Mouse (Mus musculus): ENCODE measurements around the gene Amotl1. TPM values are rescaled to one million over a fixed set of nuclear protein-coding genes. Genes with fewer than 3 reads are reported as not detected.

Amotl1 gene
- polyA plus RNA-seq, 1 experiment from 2014 or later, result 17.9 TPM

GRCm38 (mm10) chr9:14517296-14517695 lies 127.6 kb downstream of the Amotl1 start:
- Histone ChIP-seq H3K4me2 (replicated peaks; ENCODE audit: low read depth, low read length) (no peak overlapping the region), H3K4me3 (ENCODE audit: low read depth, low read length) (no peak overlapping the region), H3K9me3 (ENCODE audit: control insufficient read depth, low read length) (no peaks in the 10 kb centered on the region), H3K27ac (ENCODE audit: low read depth, low read length) (no peak overlapping the region), H3K4me1 (replicated peaks; ENCODE audit: control insufficient read depth, insufficient read depth, low read length) (no peaks in the 10 kb centered on the region), H3K9ac (ENCODE audit: low read depth, low read length) (no peak overlapping the region), H3K27me3 (ENCODE audit: control insufficient read depth, insufficient read depth, low read length) (no peaks in the 10 kb centered on the region), H3K36me3 (ENCODE audit: control insufficient read depth, insufficient read depth, low read length) (no peaks in the 10 kb centered on the region)
- DNase-seq (ENCODE audit: low spot score) (no peak), ATAC-seq (ENCODE audit: low FRiP score) (no peak)
- 59% methylated on average over 1 of the region's 1 CpGs for WGBS

GRCm38 (mm10) chr9:14512633-14513445 lies 132.0 kb downstream of the Amotl1 start:
- Histone ChIP-seq H3K36me3 (ENCODE audit: control insufficient read depth, insufficient read depth, low read length) (peaks cover 3% of the 10 kb centered on the region; the same call in 1 of the 2 replicates), H3K4me3 (ENCODE audit: low read depth, low read length) (no peak overlapping the region), H3K4me2 (replicated peaks; ENCODE audit: low read depth, low read length) (no peak overlapping the region), H3K9ac (ENCODE audit: low read depth, low read length) (no peak overlapping the region), H3K4me1 (replicated peaks; ENCODE audit: control insufficient read depth, insufficient read depth, low read length) (no peaks in the 10 kb centered on the region), H3K27me3 (ENCODE audit: control insufficient read depth, insufficient read depth, low read length) (no peaks in the 10 kb centered on the region), H3K27ac (ENCODE audit: low read depth, low read length) (no peak overlapping the region), H3K9me3 (ENCODE audit: control insufficient read depth, low read length) (no peaks in the 10 kb centered on the region)
- 77% methylated on average over 9 of the region's 9 CpGs for WGBS
- peak; percentile 61; the same call in 1 of the 2 replicates for ATAC-seq (ENCODE audit: low FRiP score)
- peak; percentile 71 for DNase-seq (ENCODE audit: low spot score)

- Histone ChIP-seq H3K4me2 (replicated peaks; ENCODE audit: low read depth, low read length) (peak overlapping the region; percentile 52), H3K27ac (ENCODE audit: low read depth, low read length) (peak overlapping the region; percentile 68; the same call in 1 of the 2 replicates), H3K9ac (ENCODE audit: low read depth, low read length) (peak overlapping the region; percentile 81), H3K4me1 (replicated peaks; ENCODE audit: control insufficient read depth, insufficient read depth, low read length) (no peaks in the 10 kb centered on the region), H3K4me3 (ENCODE audit: low read depth, low read length) (peak overlapping the region; percentile 80), H3K9me3 (ENCODE audit: control insufficient read depth, low read length) (no peaks in the 10 kb centered on the region), H3K36me3 (ENCODE audit: control insufficient read depth, insufficient read depth, low read length) (0 out of 2 replicates have a peak, but pooled peaks cover 2% of the 10 kb centered on the region), H3K27me3 (ENCODE audit: control insufficient read depth, insufficient read depth, low read length) (no peaks in the 10 kb centered on the region)
- no peak for ATAC-seq (ENCODE audit: low FRiP score)
- WGBS, result 6% methylated on average over 10 of the region's 10 CpGs
- DNase-seq (ENCODE audit: low spot score), result no peak
Measured at GRCm38 (mm10) chr9:14500916-14501424, 143.9 kb downstream of the Amotl1 start.

- H3K4me2 ChIP-seq (replicated peaks; ENCODE audit: low read depth, low read length), result peak within 1 kb of the TSS; percentile 52
- peak; percentile 93 for DNase-seq (ENCODE audit: low spot score)
- no peaks in the 10 kb centered on the region for H3K9me3 ChIP-seq (ENCODE audit: control insufficient read depth, low read length)
- peak within 1 kb of the TSS; percentile 80 for H3K4me3 ChIP-seq (ENCODE audit: low read depth, low read length)
- H3K36me3 ChIP-seq (ENCODE audit: control insufficient read depth, insufficient read depth, low read length), result 0 out of 2 replicates have a peak, but pooled peaks cover 2% of the 10 kb centered on the region
- peak within 1 kb of the TSS; percentile 68; the same call in 1 of the 2 replicates for H3K27ac ChIP-seq (ENCODE audit: low read depth, low read length)
- no peaks in the 10 kb centered on the region for H3K27me3 ChIP-seq (ENCODE audit: control insufficient read depth, insufficient read depth, low read length)
- H3K4me1 ChIP-seq (replicated peaks; ENCODE audit: control insufficient read depth, insufficient read depth, low read length), result no peaks in the 10 kb centered on the region
- ATAC-seq (ENCODE audit: low FRiP score), result peak; percentile 99
- peak within 1 kb of the TSS; percentile 81 for H3K9ac ChIP-seq (ENCODE audit: low read depth, low read length)
- 1% methylated on average over 59 of the region's 59 CpGs for WGBS
Measured at GRCm38 (mm10) chr9:14500023-14500915, 144.6 kb downstream of the Amotl1 start, which contains the start of the genes Kdm4d and Cwc15. Gene Kdm4d, minus strand, starts transcription at chr9:14500482. Gene Cwc15, plus strand, starts transcription at chr9:14500617.

GRCm38 (mm10) chr9:14498896-14499705 lies 145.8 kb downstream of the Amotl1 start:
- no peak for ATAC-seq (ENCODE audit: low FRiP score)
- Histone ChIP-seq H3K4me1 (replicated peaks; ENCODE audit: control insufficient read depth, insufficient read depth, low read length) (no peaks in the 10 kb centered on the region), H3K4me3 (ENCODE audit: low read depth, low read length) (peak overlapping the region; percentile 80), H3K9ac (ENCODE audit: low read depth, low read length) (no peak overlapping the region), H3K4me2 (replicated peaks; ENCODE audit: low read depth, low read length) (peak overlapping the region; percentile 49; the same call in 1 of the 2 replicates), H3K27me3 (ENCODE audit: control insufficient read depth, insufficient read depth, low read length) (no peaks in the 10 kb centered on the region), H3K9me3 (ENCODE audit: control insufficient read depth, low read length) (no peaks in the 10 kb centered on the region), H3K36me3 (ENCODE audit: control insufficient read depth, insufficient read depth, low read length) (no peaks in the 10 kb centered on the region), H3K27ac (ENCODE audit: low read depth, low read length) (no peak overlapping the region)
- no peak for DNase-seq (ENCODE audit: low spot score)
- WGBS, result 76% methylated on average over 4 of the region's 4 CpGs

Other genes starting within 250 kb of the Amotl1 start
- 0.15 and 0.22 TPM in 2 replicates for gene Kdm4d, start 144.6 kb downstream of the Amotl1 start, polyA plus RNA-seq (2014; fragmentation: Nextera tagmentation; extraction: Ambion mirVana)
- gene Cwc15, start 144.4 kb downstream of the Amotl1 start, polyA plus RNA-seq (2014; fragmentation: Nextera tagmentation; extraction: Ambion mirVana), result 212 and 221 TPM in 2 replicates
- gene Piwil4, start 95.7 kb upstream of the Amotl1 start, polyA plus RNA-seq (2014; fragmentation: Nextera tagmentation; extraction: Ambion mirVana), result 0.62 and 0.77 TPM in 2 replicates
- 1.5 and 2.4 TPM in 2 replicates for gene Fut4, start 107.3 kb upstream of the Amotl1 start, polyA plus RNA-seq (2014; fragmentation: Nextera tagmentation; extraction: Ambion mirVana)
- 5.5 and 5.9 TPM in 2 replicates for gene 1700012B09Rik, start 126.0 kb upstream of the Amotl1 start, polyA plus RNA-seq (2014; fragmentation: Nextera tagmentation; extraction: Ambion mirVana)
- gene Mre11a, start 139.6 kb upstream of the Amotl1 start, polyA plus RNA-seq (2014; fragmentation: Nextera tagmentation; extraction: Ambion mirVana), result 34.4 and 35.7 TPM in 2 replicates
- gene Ankrd49, start 139.8 kb upstream of the Amotl1 start, polyA plus RNA-seq (2014; fragmentation: Nextera tagmentation; extraction: Ambion mirVana), result 56.1 and 59.2 TPM in 2 replicates
- 1.7 and 1.8 TPM in 2 replicates for gene Gpr83, start 215.2 kb upstream of the Amotl1 start, polyA plus RNA-seq (2014; fragmentation: Nextera tagmentation; extraction: Ambion mirVana)